Mouse (Mus musculus) brain, embryonic 14.5 days (tissue): ENCODE results near the gene Nme3.

Experiments
- CTCF ChIP-seq: fragments of 200-500 bp; IDR thresholded peaks from 2 replicates; pipeline ENCODE4 v1.5.1; 2012; ENCODE audit warnings: inconsistent platforms, mild to moderate bottlenecking, moderate library complexity, borderline replicate concordance; ENCODE audit not compliant: insufficient read depth, insufficient read length; ENCODE audit errors: extremely low read depth
- POLR2A ChIP-seq: fragments of 200-500 bp; IDR thresholded peaks from 2 replicates; pipeline ENCODE4 v1.6.1; 2012; ENCODE audit warnings: mild to moderate bottlenecking, inconsistent platforms, borderline replicate concordance; ENCODE audit not compliant: poor library complexity, insufficient read depth, insufficient read length, severe bottlenecking; ENCODE audit errors: extremely low read depth

DNA sequence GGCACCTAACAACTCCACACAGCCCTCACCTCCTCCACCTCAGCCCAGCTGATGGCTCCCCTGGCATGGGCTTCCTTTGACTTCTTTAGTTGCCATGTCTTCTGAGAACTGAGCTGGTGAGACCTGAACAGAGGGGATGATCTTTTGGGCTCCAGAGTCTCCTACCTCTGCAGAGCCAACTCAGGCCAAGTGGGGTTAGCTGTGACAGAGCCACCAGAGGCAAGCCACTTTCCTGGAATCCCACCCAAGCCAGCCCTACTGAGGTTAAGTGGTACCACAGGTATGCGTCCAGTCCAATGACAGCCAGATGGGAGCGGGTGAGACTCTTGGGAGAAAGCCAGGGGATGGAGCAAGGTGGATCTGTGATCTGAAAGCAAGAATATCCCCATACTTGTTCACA, 3.0 kb upstream of the Nme3 start:
- TF ChIP-seq CTCF (no peak), POLR2A (no peak)
